Mouse (Mus musculus): ENCODE results near the gene Smoc2.

Smoc2 gene

DNA sequence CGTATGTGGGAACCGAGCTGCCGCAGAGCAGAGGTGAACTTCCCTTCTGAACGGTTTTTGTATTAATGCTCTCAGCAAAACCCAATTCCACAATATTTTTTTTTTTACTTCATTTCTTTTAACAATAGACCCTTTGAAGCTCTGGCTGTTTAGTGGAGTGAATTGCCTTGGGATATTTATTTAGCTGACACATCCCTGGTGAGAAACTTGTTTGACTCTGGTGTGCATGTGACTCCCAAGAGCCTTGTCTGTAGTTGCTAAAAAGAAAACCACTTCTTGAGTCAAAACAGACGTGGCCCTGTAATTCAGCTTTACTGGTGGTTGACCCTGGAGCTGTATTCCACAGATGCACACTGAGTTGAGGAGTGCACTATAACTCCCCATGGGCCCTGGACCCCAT, 135.2 kb downstream of the Smoc2 start:
- DNase-seq (ENCODE audit: low spot score): no peak

DNA sequence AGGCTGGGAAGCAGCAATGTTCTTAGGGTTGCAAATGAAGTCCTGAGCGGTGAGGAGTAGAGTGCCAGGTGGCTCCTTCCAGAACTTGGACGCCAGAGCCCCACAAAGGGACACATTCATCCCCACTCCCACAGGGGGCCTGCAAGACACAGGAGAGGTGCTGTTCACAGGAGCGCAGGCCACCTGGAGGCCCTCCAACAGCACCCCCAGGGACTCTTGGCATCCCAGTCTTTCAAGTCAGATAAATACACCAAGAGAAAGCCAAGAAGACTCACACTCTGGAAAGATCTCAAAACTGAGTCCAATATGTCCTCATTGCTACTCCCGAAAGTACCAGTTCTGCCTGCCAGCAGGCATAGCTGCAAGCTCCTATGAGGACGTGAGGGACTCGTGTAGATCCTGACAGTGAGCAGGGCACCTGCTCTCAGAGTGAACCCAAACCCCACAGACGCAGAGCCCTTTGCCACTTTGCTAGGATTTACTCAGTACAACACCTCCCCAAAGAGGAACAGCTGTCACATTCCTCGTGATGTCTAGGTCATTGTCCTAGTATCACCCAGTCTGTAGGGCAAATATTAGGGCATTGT, 141.2 kb downstream of the Smoc2 start:
- no peak for DNase-seq (ENCODE audit: low spot score)

DNA sequence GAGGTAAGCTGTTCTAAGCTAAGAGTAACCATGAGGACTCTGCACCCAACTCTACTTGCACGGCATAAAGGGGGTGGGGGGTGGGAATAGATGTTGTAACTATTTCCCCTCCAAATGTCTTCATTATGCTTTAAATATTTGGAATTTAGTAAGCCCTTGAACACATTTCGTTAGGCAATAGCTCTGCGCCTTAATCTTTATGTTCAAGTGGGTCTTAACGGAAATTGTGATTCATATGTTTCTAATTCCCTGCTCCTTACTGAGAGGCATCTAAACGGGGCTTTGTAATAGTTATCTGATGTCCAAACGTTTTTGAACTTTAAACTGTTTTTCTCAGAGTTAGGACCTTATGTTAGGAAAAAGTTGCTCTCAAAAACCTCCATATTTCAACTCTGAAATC, 147.2 kb downstream of the Smoc2 start:
- no peak for DNase-seq (ENCODE audit: low spot score)

DNA sequence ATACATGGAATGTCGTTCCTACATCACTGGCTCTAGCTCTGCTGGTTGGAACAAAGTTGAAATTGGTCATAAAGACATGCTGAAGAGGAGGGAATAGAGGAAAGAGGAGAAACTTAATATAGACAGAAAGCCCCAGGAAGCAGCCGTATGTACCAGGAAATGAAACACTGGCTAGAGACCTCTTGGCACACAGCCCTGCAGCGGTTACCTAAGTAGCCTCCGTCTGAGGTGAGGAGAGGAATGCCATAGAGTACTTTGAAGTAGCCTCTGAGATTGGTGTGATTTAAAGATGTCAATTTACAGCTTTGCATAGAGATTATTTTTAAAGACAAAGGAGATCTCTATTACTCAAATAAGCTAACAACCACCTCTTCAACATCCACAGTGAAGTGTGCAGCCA, 155.4 kb downstream of the Smoc2 start:
- DNase-seq (ENCODE audit: low spot score): peak; percentile 55

DNA sequence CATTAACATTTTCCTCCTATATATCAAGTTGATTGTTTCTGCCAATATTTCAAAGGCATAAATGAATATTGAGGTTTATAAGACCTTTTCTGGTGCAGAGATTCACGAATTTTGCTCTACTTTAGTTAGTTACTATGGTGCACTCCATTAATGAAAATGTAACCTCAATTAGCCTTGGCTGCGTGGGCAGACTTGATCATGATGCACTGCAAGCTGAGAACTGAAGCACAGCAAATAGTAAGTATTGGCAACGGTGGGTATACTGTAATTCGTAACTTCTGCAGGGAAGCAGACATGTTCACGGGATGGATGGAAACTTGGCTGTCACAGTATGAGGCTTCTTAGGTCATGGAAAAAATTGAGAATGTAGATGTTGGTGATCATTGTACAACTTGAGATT, 166.3 kb downstream of the Smoc2 start:
- DNase-seq (ENCODE audit: low spot score): no peak

DNA sequence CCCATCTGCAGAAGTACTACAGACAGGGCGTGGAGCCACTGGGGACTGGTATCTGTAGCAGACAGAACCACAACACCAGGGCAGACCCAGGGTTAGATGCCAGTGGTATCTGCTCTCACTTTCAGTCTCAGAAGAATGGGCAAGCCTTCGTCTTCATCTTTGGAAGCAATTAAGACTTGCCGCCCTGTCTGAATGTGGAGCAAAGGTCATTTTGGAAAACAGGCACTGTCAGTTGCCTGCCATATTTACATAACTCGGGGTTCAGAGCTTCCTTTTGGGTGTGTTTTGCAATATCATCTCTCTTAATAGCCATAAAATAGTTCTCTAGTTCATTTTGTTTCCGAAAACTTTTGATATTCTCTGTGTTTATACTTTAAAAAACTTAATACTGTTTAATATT, 168.0 kb downstream of the Smoc2 start:
- DNase-seq (ENCODE audit: low spot score): no peak

Data from lung, postnatal 25 days (tissue).